Mouse (Mus musculus) embryonic facial prominence, embryonic 12.5 days (tissue): ENCODE measurements around the gene Hnrnpdl. TPM values are rescaled to one million over a fixed set of nuclear protein-coding genes. Genes with fewer than 3 reads are reported as not detected.

Experiments used
- ATAC-seq: fragments of 200-750 bp; cut with Nextera tagmentation; 2 replicates; pipeline ENCODE4 v1.8.0; 2017; ENCODE audit not compliant: insufficient number of reproducible peaks, insufficient read depth, low FRiP score, low TSS enrichment
- H3K27ac ChIP-seq: fragments of 300-500 bp; sonication (generic); 2 replicates; pipeline ENCODE4 v1.5.1; 2016; ENCODE audit warnings: mild to moderate bottlenecking
- H3K27me3 ChIP-seq: fragments of 300-500 bp; sonication (generic); 2 replicates; pipeline ENCODE4 v1.6.1; 2016; ENCODE audit warnings: mild to moderate bottlenecking, moderate library complexity
- H3K36me3 ChIP-seq: fragments of 300-500 bp; sonication (generic); 2 replicates; pipeline ENCODE4 v1.6.1; 2016; ENCODE audit warnings: mild to moderate bottlenecking
- H3K4me1 ChIP-seq: fragments of 300-500 bp; sonication (generic); 2 replicates; pipeline ENCODE4 v1.6.1; 2016
- H3K4me2 ChIP-seq: fragments of 300-500 bp; sonication (generic); replicated peaks from 2 replicates; pipeline ENCODE4 v1.6.1; 2016; ENCODE audit warnings: mild to moderate bottlenecking, moderate library complexity
- H3K4me3 ChIP-seq: fragments of 300-500 bp; sonication (generic); 2 replicates; pipeline ENCODE4 v1.5.1; 2016; ENCODE audit warnings: mild to moderate bottlenecking
- H3K9ac ChIP-seq: fragments of 300-500 bp; sonication (generic); 2 replicates; pipeline ENCODE4 v1.6.1; 2016; ENCODE audit warnings: mild to moderate bottlenecking, moderate library complexity
- H3K9me3 ChIP-seq: fragments of 300-500 bp; sonication (generic); 2 replicates; pipeline ENCODE4 v1.6.1; 2016; ENCODE audit warnings: mild to moderate bottlenecking, moderate library complexity
- whole genome bisulfite sequencing: fragments of 180-500 bp; shearing (Covaris S2); methylation state at CpG from one replicate; pipeline ENCODE4 v1.1.7; 2016; 5-methylcytosine and 5-hydroxymethylcytosine counted together
- polyA plus RNA-seq: library from polyadenylated mRNA; unstranded; fragments of >200 nt; fragmentation: Nextera tagmentation; extraction: Ambion mirVana; gene quantifications from 2 replicates; pipeline ENCODE4 v1.2.1, GENCODE M21; 2016

Gene Hnrnpdl
- polyA plus RNA-seq, 1 experiment from 2014 or later = 261 TPM

DNA sequence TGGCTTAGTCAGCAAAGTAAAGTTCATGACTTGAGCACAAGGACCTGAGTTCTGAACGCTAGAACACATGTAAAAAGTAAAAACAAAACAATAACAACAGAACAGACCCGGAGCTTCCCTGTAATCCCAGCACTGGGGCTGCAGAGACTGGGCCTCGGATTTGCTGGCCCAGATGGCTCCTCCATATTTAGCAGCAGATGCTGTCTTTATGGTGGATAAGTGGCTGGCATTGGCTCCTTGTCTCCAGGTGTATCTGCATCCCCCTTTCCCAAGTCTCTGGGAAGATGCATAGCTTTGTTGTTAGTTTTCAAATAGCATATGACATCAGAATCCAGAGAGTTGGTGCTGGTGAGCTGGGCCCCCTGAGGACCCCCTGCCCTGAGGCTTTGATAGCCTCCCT lies 6.6 kb upstream of the Hnrnpdl start:
- H3K9me3 ChIP-seq = no peaks in the 10 kb centered on the region
- H3K27me3 ChIP-seq = no peaks in the 10 kb centered on the region
- peaks cover 24% of the 10 kb centered on the region; the same call in 1 of the 2 replicates for H3K4me1 ChIP-seq
- WGBS = 76% methylated on average over 3 of the region's 3 CpGs
- H3K27ac ChIP-seq = no peak overlapping the region
- 0 out of 2 replicates have a peak, but pooled peaks cover 6% of the 10 kb centered on the region for H3K36me3 ChIP-seq
- H3K4me2 ChIP-seq = no peak overlapping the region
- no peak overlapping the region for H3K4me3 ChIP-seq
- H3K9ac ChIP-seq = no peak overlapping the region
- no peak for ATAC-seq

DNA sequence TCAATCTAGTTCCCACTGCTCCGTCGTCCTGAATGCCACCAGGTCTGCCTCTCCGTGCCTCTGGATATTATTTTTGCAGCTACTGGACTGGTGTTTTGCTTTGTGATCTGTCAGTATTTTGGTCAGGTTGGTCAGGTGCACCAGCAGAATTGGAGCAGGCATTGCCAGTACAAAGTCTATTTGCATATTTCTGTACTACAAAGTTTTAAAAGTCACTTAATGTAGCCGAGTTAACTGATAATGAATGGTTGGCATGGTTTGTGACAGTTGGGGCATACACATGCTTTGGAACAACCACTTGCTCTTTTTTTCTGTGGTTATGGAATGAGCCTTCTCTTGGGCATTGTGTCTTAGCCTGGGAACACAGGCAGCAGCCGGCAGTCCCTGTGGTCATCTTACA lies 5.2 kb upstream of the Hnrnpdl start:
- no peak overlapping the region for H3K9ac ChIP-seq
- H3K36me3 ChIP-seq = 0 out of 2 replicates have a peak, but pooled peaks cover 6% of the 10 kb centered on the region
- H3K4me1 ChIP-seq = peaks cover 24% of the 10 kb centered on the region; the same call in 1 of the 2 replicates
- no peaks in the 10 kb centered on the region for H3K27me3 ChIP-seq
- H3K27ac ChIP-seq = no peak overlapping the region
- ATAC-seq = no peak
- 78% methylated on average over 5 of the region's 5 CpGs for WGBS
- no peak overlapping the region for H3K4me3 ChIP-seq
- no peaks in the 10 kb centered on the region for H3K9me3 ChIP-seq
- no peak overlapping the region for H3K4me2 ChIP-seq

DNA sequence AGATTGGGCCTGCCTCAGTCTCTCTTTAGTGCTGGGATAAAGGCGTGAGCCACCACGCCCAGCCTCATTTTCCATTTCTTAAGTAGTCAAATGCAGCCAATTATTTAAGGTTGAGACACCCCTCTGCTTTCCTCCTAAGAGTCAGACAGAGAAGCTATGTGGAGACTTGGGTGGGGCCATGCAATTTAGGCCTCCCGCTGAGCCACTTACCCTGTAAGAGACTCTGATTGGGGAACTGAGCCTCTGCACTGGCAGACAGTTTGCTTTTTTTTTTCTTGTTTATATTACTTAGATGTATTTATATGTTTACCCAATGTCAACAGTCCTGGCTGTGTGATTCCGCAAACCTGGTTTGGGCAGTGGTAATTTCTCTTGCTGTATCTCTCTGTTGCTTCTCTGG lies 4.6 kb upstream of the Hnrnpdl start:
- no peak overlapping the region for H3K9ac ChIP-seq
- H3K4me2 ChIP-seq = no peak overlapping the region
- 82% methylated on average over 4 of the region's 4 CpGs for WGBS
- H3K9me3 ChIP-seq = no peaks in the 10 kb centered on the region
- H3K27ac ChIP-seq = no peak overlapping the region
- ATAC-seq = no peak
- no peak overlapping the region for H3K4me3 ChIP-seq
- 0 out of 2 replicates have a peak, but pooled peaks cover 6% of the 10 kb centered on the region for H3K36me3 ChIP-seq
- no peaks in the 10 kb centered on the region for H3K27me3 ChIP-seq
- peaks cover 24% of the 10 kb centered on the region; the same call in 1 of the 2 replicates for H3K4me1 ChIP-seq

DNA sequence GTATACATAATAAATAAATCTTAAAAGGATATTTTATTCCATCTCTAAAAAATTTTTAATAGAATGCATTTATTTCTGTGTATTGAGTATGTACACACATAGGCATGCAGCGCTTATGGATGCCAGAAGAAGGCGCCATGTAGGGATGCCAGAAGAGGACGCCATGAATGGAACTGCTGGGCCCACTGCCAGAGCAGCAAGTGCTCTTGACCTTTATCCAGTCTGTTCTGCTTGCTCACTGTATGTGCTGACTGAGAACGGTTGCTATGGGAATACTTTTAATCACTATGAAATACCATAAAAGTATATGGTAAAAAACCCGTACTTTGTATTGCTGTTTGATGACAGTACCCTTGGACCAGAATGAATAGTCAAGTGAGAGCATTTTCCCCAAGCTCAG lies 3.9 kb upstream of the Hnrnpdl start:
- Histone ChIP-seq H3K9me3 (no peaks in the 10 kb centered on the region), H3K4me1 (peaks cover 24% of the 10 kb centered on the region; the same call in 1 of the 2 replicates), H3K9ac (no peak overlapping the region), H3K4me2 (no peak overlapping the region), H3K4me3 (no peak overlapping the region), H3K27me3 (no peaks in the 10 kb centered on the region), H3K36me3 (0 out of 2 replicates have a peak, but pooled peaks cover 6% of the 10 kb centered on the region), H3K27ac (no peak overlapping the region)
- 91% methylated on average over 5 of the region's 5 CpGs for WGBS
- no peak for ATAC-seq

DNA sequence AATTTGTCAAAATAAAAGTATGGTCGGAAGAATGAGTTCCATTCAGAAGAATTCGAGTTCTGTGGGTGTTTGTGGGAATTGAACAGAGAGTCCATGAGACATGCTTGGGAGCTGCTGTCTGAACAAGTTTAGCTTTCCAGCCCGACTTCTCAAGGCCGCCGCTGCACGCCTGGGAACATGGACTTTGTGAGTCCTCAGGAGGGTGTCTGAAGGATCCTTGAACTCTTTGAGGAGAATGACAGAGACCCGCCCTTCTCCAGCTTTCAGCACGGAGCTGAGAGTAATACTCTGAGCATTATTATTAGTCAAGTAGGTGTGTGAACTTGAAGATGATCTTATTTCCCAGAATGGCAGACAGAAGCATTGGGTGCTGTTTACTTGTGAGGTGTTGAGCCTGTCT lies 3.0 kb upstream of the Hnrnpdl start:
- Histone ChIP-seq H3K36me3 (0 out of 2 replicates have a peak, but pooled peaks cover 6% of the 10 kb centered on the region), H3K4me2 (no peak overlapping the region), H3K27ac (no peak overlapping the region), H3K9me3 (no peaks in the 10 kb centered on the region), H3K4me3 (no peak overlapping the region), H3K9ac (no peak overlapping the region), H3K27me3 (no peaks in the 10 kb centered on the region), H3K4me1 (peaks cover 17% of the 10 kb centered on the region; the same call in 1 of the 2 replicates)
- WGBS = 92% methylated on average over 8 of the region's 8 CpGs
- no peak for ATAC-seq

DNA sequence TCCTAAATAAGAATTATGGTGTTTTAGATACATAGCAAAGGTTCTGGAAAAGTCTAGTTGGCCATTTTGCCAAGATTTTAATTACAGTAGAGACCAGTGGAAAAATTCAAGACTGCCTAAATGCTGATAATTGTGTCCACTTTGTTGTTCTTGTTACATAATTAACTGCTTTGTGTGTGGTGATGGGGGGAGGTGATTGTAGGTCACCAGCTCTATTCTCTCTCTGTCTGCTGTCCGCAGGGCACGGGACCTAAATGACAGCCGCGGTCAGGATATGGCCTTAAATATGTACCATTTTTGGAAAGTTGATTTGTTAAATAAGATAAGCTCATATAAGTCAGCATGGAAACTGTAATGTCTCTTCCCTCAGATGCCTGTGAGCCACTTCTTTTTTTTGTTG lies 1.8 kb upstream of the Hnrnpdl start:
- Histone ChIP-seq H3K4me2 (peak overlapping the region; percentile 74), H3K4me3 (no peak overlapping the region), H3K27me3 (no peaks in the 10 kb centered on the region), H3K27ac (no peak overlapping the region), H3K9me3 (no peaks in the 10 kb centered on the region), H3K9ac (no peak overlapping the region), H3K36me3 (peaks cover 14% of the 10 kb centered on the region), H3K4me1 (peaks cover 19% of the 10 kb centered on the region; the same call in 1 of the 2 replicates)
- ATAC-seq = no peak
- 74% methylated on average over 4 of the region's 4 CpGs for WGBS

DNA sequence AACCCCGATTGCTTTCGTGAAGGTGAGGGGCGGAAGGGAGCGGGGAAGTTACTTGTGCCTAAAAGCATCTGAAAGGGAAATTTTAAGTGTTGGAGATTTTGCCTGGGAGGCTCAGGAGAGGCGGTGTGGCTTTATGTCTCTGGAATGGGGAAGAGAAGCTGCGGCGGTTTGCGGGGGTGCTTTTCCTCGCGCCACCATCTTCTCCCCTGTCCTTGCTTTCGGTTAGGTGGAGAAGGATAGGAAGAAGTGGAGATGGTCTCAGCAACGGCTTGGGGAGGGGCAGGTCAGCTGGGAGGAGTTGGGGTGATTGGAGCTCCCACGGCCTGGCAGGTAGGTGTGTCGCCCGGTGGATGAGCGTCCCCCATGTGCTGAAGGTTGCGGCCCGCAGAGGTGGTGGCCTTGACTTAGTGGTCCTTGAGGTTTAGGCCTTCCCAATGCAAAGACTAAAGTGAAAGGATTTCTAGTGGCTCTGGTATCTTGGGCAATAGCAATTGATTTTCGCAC lies 869 bp upstream of the Hnrnpdl start:
- Histone ChIP-seq H3K27me3 (no peaks in the 10 kb centered on the region), H3K9ac (peak overlapping the region; percentile 94), H3K36me3 (peaks cover 22% of the 10 kb centered on the region), H3K4me1 (peaks cover 18% of the 10 kb centered on the region; the same call in 1 of the 2 replicates), H3K4me2 (peak overlapping the region; percentile 74), H3K9me3 (no peaks in the 10 kb centered on the region), H3K27ac (peak overlapping the region; percentile 99), H3K4me3 (peak overlapping the region; percentile 84)
- WGBS = under 1% methylated on average over 19 of the region's 19 CpGs
- ATAC-seq = no peak

DNA sequence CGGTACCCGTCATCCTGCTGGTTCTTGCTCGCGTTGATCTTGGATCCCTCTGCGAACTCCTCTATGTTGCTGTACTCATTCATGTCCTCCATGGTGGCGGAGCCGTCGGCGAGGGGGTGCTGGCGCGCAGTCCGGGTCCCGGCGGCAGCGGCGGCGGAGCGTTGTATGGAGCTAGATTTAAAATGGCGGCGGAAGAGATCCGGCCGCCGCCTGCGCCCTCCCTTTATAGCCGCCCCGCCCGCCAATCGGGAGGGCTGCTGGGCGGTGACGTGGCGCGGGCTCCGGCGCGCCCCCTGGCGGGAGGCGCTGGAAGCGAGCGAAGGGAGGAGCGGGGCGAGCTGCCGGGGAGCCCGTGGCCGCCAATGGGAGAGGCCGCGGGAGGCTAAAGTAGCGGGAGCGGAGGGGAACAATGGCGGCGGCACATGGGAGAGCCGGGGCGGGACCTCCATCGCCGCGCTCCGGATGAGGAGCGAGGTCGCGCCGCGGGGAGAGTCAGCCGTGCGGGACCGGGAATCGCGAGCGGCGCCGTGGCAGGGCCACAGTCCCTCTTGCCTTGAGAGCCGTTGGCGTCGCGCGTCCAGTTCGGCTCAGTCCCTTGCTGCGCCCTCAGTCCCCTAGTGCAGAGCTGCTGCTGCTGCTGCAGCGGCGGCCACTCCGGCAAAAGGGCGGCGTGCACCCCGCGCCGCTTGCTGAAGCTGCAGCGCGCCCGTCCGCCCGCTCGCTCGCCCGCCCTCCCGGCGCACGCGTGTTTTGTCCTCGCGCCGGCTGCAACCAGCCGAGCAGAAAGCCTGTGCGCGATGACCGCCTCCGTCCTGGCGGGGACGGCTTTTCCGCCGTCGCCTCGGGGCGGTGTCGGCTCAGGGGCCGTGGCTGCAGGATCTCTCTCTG lies 506 bp downstream of the Hnrnpdl start:
- Histone ChIP-seq H3K27me3 (no peaks in the 10 kb centered on the region), H3K4me3 (peak overlapping the region; percentile 84)
- WGBS = under 1% methylated on average over 106 of the region's 113 CpGs

DNA sequence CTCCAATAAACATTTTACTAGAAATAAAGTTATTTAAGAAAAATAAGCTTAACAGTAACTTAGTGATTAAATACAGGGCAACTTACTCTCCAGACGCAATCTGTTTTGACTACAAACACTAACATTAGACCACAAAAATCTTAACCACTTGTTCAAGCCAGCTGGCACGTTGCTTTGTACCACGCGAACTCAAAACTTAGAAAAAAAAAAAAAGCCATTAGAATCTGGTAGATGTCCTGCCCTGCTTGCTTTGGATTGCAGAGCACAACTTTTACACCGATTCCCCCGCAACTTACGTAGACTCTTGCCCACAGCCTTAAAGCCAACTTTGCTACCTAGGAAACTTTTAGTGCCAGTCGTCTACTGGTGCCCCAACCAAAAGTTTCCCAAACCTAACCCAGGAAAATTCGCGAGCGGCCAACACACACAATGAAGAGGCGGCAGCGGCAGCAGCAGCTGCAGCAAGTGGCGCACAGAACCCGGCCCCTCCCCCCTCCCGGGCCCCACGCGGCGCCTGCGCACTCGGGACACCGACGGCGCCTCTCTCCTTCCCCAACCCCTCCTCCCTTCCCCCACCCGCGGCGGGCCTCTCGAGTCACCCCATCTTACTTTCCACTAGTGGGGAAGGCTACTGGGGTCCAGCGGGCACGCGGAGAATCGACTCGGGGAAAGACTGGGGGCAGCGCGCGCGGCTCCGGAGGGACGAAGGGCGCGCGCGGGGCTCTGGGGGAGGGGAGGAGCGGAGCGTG lies 1.3 kb downstream of the Hnrnpdl start:
- Histone ChIP-seq H3K4me2 (peak overlapping the region; percentile 84), H3K9me3 (no peaks in the 10 kb centered on the region), H3K36me3 (peaks cover 40% of the 10 kb centered on the region), H3K4me3 (peak overlapping the region; percentile 84), H3K27me3 (no peaks in the 10 kb centered on the region), H3K9ac (peak overlapping the region; percentile 94), H3K4me1 (peaks cover 22% of the 10 kb centered on the region), H3K27ac (peak overlapping the region; percentile 99)
- WGBS = under 1% methylated on average over 42 of the region's 45 CpGs
- 0 out of 2 replicates have a peak, but pooled peaks have one; percentile 11 for ATAC-seq

More for the DNA sequence above, 506 bp downstream of the Hnrnpdl start:
- H3K9me3 ChIP-seq = no peaks in the 10 kb centered on the region
- peak overlapping the region; percentile 84 for H3K4me2 ChIP-seq
- H3K36me3 ChIP-seq = peaks cover 34% of the 10 kb centered on the region
- ATAC-seq = peak; percentile 57
- peaks cover 22% of the 10 kb centered on the region for H3K4me1 ChIP-seq
- peak overlapping the region; percentile 94 for H3K9ac ChIP-seq
- H3K27ac ChIP-seq = peak overlapping the region; percentile 99

DNA sequence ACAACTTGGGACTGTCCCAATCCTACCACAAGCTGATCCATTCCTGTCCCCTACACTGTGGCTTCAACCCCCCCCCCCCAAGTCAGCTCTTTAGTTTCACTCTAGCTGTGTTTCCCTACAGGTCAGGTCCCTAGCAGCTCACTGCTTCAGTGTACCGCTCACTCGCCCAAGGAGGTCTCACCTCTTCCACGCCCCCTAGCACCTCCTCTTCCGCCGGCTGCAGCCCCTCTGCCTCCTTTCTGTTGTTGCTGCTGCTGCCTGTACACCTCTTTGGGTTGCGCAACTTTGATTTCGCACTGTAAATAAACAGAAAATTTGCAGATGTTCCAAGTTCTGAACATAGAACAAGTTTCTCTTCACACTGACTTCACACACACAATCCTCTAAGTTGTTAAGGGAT lies 2.8 kb downstream of the Hnrnpdl start:
- peaks cover 49% of the 10 kb centered on the region for H3K36me3 ChIP-seq
- 25% methylated on average over 7 of the region's 7 CpGs for WGBS
- H3K27me3 ChIP-seq = no peaks in the 10 kb centered on the region

DNA sequence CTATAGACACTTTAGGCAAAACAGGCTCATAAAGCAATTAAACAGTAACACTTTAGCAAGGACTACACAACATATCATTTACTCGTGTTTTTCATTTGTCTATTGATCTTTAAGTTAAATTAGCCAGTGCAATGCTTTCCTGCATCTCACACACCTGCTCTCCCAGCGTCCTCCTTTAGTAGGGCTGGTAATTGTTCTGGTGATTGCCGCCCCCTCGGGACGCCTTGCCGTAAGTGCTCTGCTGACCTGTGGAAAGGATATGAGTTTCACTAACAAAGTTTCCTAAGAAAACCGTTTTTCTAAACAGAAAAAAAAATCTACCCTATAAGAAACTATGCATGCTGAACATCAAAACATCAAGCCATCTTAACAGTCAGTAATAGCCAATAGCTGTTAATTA lies 3.5 kb downstream of the Hnrnpdl start:
- H3K9me3 ChIP-seq = no peaks in the 10 kb centered on the region
- no peak for ATAC-seq
- no peak overlapping the region for H3K27ac ChIP-seq
- H3K36me3 ChIP-seq = peaks cover 51% of the 10 kb centered on the region
- H3K4me1 ChIP-seq = peaks cover 14% of the 10 kb centered on the region
- peak overlapping the region; percentile 84 for H3K4me3 ChIP-seq
- 35% methylated on average over 7 of the region's 7 CpGs for WGBS
- no peak overlapping the region for H3K9ac ChIP-seq
- H3K27me3 ChIP-seq = no peaks in the 10 kb centered on the region
- peak overlapping the region; percentile 84 for H3K4me2 ChIP-seq

More for the DNA sequence above, 2.8 kb downstream of the Hnrnpdl start:
- H3K27ac ChIP-seq = no peak overlapping the region
- no peak for ATAC-seq
- H3K9ac ChIP-seq = peak overlapping the region; percentile 94
- H3K4me3 ChIP-seq = peak overlapping the region; percentile 84
- H3K9me3 ChIP-seq = no peaks in the 10 kb centered on the region
- H3K4me2 ChIP-seq = peak overlapping the region; percentile 84
- H3K4me1 ChIP-seq = peaks cover 20% of the 10 kb centered on the region
